Mouse (Mus musculus) mouse trophoblast stem cell (cell line): ENCODE data around the gene B230118H07Rik.

Source experiments
- in situ Hi-C, 2 experiments: fragments of 300-500 bp; cut with MseI, MboI; formaldehyde crosslinking; loops; 2 replicates in 1 of 2; 3 replicates in 1 of 2; pipeline ENCODE4 v1.15.1; 2025

B230118H07Rik gene

DNA sequence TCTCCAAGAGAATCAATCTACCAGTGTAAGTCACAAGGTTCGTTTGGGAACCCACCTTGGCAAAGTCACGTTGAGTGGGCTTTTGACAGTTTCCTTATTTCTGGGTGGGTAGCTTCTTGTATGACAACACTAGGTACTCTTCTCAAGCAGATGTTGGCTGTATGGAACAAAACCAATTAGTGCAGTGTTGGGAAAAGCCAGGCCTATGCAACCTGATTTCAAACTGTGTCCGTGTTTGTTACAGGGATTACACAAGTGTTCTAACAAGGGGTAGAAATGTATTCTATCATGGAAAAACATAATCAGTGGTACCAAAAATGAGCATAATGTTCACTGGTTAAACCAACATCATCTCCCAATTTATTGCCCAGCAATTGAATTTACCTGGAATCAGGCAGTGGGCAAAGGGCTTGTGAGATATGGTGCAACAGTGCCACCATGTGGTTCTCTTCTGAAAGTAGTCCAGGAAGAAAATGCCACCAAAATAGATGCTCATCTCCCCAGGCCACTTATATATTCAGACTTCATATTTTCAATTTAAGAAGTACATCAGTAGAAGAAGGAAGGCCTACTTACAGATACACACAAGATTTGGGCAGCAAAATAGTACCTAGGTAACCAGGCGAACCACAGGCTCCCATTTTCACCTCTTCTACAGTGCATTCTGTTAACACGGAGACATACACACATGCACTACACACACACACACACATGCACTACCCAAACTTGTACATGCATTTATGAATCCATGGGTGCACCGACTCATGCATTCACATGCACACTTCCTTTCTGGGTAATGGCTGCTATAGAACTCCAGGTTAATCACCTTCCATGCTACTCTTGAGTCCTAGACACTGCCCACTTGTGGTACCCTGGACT lies 123.6 kb downstream of the B230118H07Rik start:
- in situ Hi-C loops = no loop called here

DNA sequence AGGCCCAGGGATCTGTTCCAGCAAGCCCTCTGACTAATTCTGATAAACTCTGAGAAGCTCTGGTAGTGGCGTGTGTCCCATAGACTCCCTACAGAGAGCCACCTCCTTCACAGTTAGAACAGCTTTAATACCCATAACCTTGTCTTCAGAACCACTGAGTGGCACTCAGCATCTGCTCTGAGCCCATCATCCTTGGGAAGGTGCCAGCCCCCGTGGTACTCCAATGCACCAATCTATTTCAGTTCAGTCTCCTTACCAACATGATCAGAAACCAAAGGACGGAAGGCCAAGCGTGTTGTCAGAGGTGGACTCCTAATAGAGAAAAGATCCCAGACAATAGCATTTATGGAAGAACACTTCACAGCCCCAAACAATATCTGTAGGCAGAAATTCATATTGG lies 124.2 kb downstream of the B230118H07Rik start:
- in situ Hi-C loops = no loop called here

DNA sequence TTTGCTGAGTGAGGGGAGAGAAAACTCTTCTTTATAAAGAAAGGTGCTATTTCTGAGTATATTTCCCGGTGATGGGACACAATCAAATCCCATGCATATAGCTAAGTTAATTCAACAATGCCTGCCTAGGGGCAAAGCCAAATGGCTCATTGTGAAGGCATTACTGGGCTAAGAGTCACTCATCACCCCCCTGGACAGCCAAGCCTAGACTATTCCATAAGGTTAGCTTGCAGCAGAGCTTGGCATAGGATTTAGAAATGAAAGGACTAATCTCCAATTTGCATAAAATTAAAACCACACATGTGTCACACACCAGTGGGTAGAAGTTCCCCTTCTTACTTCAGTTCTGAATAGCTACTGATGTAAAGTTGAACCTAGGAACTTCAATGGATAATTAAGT lies 128.8 kb downstream of the B230118H07Rik start:
- in situ Hi-C loops = no loop called here

DNA sequence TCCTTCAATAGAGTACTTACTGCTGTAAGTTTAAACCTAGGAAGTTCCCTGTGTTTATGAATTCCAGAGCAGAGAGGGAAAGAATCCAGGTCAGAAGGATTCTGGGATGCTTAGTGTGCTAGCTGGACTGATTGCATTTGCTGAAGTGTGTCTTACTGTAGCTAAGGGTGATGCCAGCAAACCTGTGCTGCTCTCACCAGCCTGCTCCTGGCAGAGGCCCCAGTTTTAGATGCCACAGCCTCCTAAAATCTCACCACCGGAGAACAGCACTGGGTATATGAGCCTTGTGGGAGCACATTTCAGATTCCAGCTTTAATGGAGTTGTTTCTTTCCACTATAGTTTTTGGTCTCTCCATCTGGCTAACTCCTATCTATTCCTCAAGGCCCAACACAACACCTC lies 129.4 kb downstream of the B230118H07Rik start:
- in situ Hi-C loops = no loop called here
